Mouse (Mus musculus) brain, embryonic 14.5 days (tissue): ENCODE measurements around the gene Acsl1.

ENCODE experiments used
- CTCF ChIP-seq: fragments of 200-500 bp; IDR thresholded peaks from 2 replicates; pipeline ENCODE4 v1.5.1; 2012; ENCODE audit warnings: inconsistent platforms, mild to moderate bottlenecking, moderate library complexity, borderline replicate concordance; ENCODE audit not compliant: insufficient read depth, insufficient read length; ENCODE audit errors: extremely low read depth
- POLR2A ChIP-seq: fragments of 200-500 bp; IDR thresholded peaks from 2 replicates; pipeline ENCODE4 v1.6.1; 2012; ENCODE audit warnings: mild to moderate bottlenecking, inconsistent platforms, borderline replicate concordance; ENCODE audit not compliant: poor library complexity, insufficient read depth, insufficient read length, severe bottlenecking; ENCODE audit errors: extremely low read depth

GRCm38 (mm10) chr8:46530541-46530940 lies 59.7 kb downstream of the Acsl1 start:
- no peak for TF ChIP-seq POLR2A
- TF ChIP-seq CTCF: no peak
